Mouse (Mus musculus): ENCODE results near the gene Pear1. TPM values are rescaled to one million over a fixed set of nuclear protein-coding genes. Genes with fewer than 3 reads are reported as not detected.

Gene Pear1
- polyA plus RNA-seq, 1 experiment from 2014 or later = 17.0 TPM

DNA sequence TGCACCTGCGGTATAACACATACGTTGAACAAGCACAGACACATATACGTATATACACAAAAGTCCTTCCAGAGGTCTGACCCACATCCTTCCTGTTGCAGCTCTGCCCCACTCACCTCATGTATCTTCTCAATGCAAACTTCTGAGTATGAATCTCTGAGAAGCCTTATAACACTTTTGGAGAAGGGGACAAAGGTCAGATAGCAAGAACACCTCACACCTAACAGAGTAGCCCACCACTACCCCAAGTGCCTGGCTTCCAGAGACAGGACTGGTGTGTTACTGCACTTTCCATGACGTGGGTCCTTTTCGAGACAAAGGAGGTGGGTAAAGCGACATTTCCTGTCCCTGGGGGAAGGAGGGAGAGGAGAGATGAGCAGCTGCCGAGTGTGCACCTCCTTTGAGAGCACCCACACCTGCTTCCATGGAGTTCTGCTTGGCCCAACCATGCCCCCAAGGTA lies 22.6 kb upstream of the Pear1 start, which contains the start of gene Sh2d2a:
Sh2d2a (plus strand) TSS at position 106 of the 461 bp plus-strand sequence.
- no peak within 1 kb of the TSS for H3K4me2 ChIP-seq (ENCODE audit: low read length)
- ATAC-seq (ENCODE audit: insufficient number of reproducible peaks, insufficient read depth, low FRiP score, low read depth) = no peak
- WGBS = 61% methylated on average over 7 of the region's 7 CpGs

DNA sequence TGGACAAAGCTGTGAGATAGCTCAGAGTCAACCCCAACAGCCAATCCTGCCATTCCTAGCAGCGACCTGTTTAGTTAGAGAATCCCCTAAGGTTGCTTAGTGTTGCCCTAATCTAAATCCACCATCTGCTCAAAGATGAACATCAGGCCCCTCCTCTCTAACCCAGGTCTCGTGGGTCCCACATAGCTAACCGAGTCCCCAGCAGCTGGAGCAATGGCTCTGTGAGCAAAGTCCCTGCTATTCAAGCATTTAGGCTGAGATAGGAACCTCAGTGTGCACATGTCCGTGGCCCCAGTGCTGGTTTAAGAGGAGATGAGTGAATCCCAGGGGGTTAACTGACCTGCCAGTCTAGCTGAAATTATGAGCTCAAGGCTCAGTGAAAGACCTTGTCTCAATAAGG lies 22.1 kb upstream of the Pear1 start:
- no peak overlapping the region for H3K4me2 ChIP-seq (ENCODE audit: low read length)
- peaks cover 2 to 4% of the 10 kb centered on the region in 2 experiments; a peak in 1 of 4 replicates for H3K4me1 ChIP-seq (ENCODE audit: control insufficient read depth in 2 of 2, insufficient read depth in 2 of 2, low read length in 2 of 2)
- H3K27ac ChIP-seq (replicated peaks in 1 of 2; ENCODE audit: control insufficient read depth in 1 of 2, insufficient read depth in 1 of 2, low read depth in 2 of 2, low read length in 2 of 2) = no peak overlapping the region
- H3K9ac ChIP-seq (ENCODE audit: low read length) = no peak overlapping the region
- no peaks in the 10 kb centered on the region for H3K9me3 ChIP-seq (ENCODE audit: control insufficient read depth, low read length)
- H3K27me3 ChIP-seq (ENCODE audit: control insufficient read depth, insufficient read depth, low read length) = no peaks in the 10 kb centered on the region
- H3K4me3 ChIP-seq (ENCODE audit: control insufficient read depth in 1 of 2, insufficient read depth in 1 of 2, low read depth in 1 of 2, low read length in 2 of 2) = no peak overlapping the region
- no peaks in the 10 kb centered on the region for H3K36me3 ChIP-seq (ENCODE audit: control insufficient read depth, insufficient read depth, low read length)
- 63% methylated on average over 4 of the region's 4 CpGs for WGBS
- ATAC-seq (ENCODE audit: insufficient number of reproducible peaks, insufficient read depth, low FRiP score, low read depth) = no peak

More for the DNA sequence above, 22.6 kb upstream of the Pear1 start, which contains the start of gene Sh2d2a:
- Histone ChIP-seq H3K4me1 (ENCODE audit: control insufficient read depth in 2 of 2, insufficient read depth in 2 of 2, low read length in 2 of 2) (peaks cover 2 to 4% of the 10 kb centered on the region in 2 experiments; a peak in 1 of 4 replicates), H3K27me3 (ENCODE audit: control insufficient read depth, insufficient read depth, low read length) (no peaks in the 10 kb centered on the region), H3K9me3 (ENCODE audit: control insufficient read depth, low read length) (no peaks in the 10 kb centered on the region), H3K9ac (ENCODE audit: low read length) (no peak within 1 kb of the TSS), H3K36me3 (ENCODE audit: control insufficient read depth, insufficient read depth, low read length) (no peaks in the 10 kb centered on the region), H3K27ac (replicated peaks in 1 of 2; ENCODE audit: control insufficient read depth in 1 of 2, insufficient read depth in 1 of 2, low read depth in 2 of 2, low read length in 2 of 2) (no peak within 1 kb of the TSS), H3K4me3 (ENCODE audit: control insufficient read depth in 1 of 2, insufficient read depth in 1 of 2, low read depth in 1 of 2, low read length in 2 of 2) (no peak within 1 kb of the TSS)

- WGBS = 69% methylated on average over 4 of the region's 4 CpGs
- H3K9ac ChIP-seq (ENCODE audit: low read length) = no peak overlapping the region
Measured at GRCm38 (mm10) chr3:87844981-87845380, 20.9 kb upstream of the Pear1 start.

DNA sequence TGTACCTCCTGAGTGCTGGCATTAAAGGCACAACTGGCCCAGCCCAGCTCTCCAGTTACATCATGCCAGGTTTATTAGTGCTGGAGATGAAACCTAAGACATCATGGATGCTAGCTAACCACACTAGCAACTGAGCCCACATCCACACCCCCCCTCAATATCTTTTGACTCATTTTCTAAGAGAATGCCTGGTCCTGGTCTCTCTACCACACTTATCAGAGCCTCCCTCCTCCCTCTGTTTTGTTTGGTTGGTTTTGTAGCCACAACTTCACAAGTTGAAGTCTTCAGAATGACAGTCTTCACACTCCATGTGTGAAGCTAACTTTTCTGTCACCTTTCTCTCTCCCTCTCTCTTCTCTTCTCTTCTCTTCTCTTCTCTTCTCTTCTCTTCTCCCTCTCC lies 16.8 kb upstream of the Pear1 start:
- H3K27ac ChIP-seq (replicated peaks in 1 of 2; ENCODE audit: control insufficient read depth in 1 of 2, insufficient read depth in 1 of 2, low read depth in 2 of 2, low read length in 2 of 2) = no peak overlapping the region
- H3K9me3 ChIP-seq (ENCODE audit: control insufficient read depth, low read length) = no peaks in the 10 kb centered on the region
- no peaks in the 10 kb centered on the region for H3K4me1 ChIP-seq (ENCODE audit: control insufficient read depth in 2 of 2, insufficient read depth in 2 of 2, low read length in 2 of 2)

More at GRCm38 (mm10) chr3:87844981-87845380, 20.9 kb upstream of the Pear1 start:
- Histone ChIP-seq H3K27ac (replicated peaks in 1 of 2; ENCODE audit: control insufficient read depth in 1 of 2, insufficient read depth in 1 of 2, low read depth in 2 of 2, low read length in 2 of 2) (no peak overlapping the region), H3K4me3 (ENCODE audit: control insufficient read depth in 1 of 2, insufficient read depth in 1 of 2, low read depth in 1 of 2, low read length in 2 of 2) (no peak overlapping the region), H3K4me1 (ENCODE audit: control insufficient read depth in 2 of 2, insufficient read depth in 2 of 2, low read length in 2 of 2) (peaks cover 2 to 4% of the 10 kb centered on the region in 2 experiments; a peak in 1 of 4 replicates), H3K27me3 (ENCODE audit: control insufficient read depth, insufficient read depth, low read length) (no peaks in the 10 kb centered on the region), H3K36me3 (ENCODE audit: control insufficient read depth, insufficient read depth, low read length) (no peaks in the 10 kb centered on the region), H3K9me3 (ENCODE audit: control insufficient read depth, low read length) (no peaks in the 10 kb centered on the region), H3K4me2 (ENCODE audit: low read length) (no peak overlapping the region)
- no peak for ATAC-seq (ENCODE audit: insufficient number of reproducible peaks, insufficient read depth, low FRiP score, low read depth)

GRCm38 (mm10) chr3:87838622-87839021 lies 14.5 kb upstream of the Pear1 start:
- 3% methylated on average over 4 of the region's 4 CpGs for WGBS
- H3K27me3 ChIP-seq (ENCODE audit: control insufficient read depth, insufficient read depth, low read length) = peaks cover 3% of the 10 kb centered on the region; the same call in 1 of the 2 replicates
- no peaks in the 10 kb centered on the region for H3K9me3 ChIP-seq (ENCODE audit: control insufficient read depth, low read length)
- ATAC-seq (ENCODE audit: insufficient number of reproducible peaks, insufficient read depth, low FRiP score, low read depth) = no peak
- no peaks in the 10 kb centered on the region for H3K36me3 ChIP-seq (ENCODE audit: control insufficient read depth, insufficient read depth, low read length)
- no peak overlapping the region for H3K27ac ChIP-seq (replicated peaks in 1 of 2; ENCODE audit: control insufficient read depth in 1 of 2, insufficient read depth in 1 of 2, low read depth in 2 of 2, low read length in 2 of 2)
- no peaks in the 10 kb centered on the region for H3K4me1 ChIP-seq (ENCODE audit: control insufficient read depth in 2 of 2, insufficient read depth in 2 of 2, low read length in 2 of 2)
- H3K4me3 ChIP-seq (ENCODE audit: control insufficient read depth in 1 of 2, insufficient read depth in 1 of 2, low read depth in 1 of 2, low read length in 2 of 2) = no peak overlapping the region
- no peak overlapping the region for H3K9ac ChIP-seq (ENCODE audit: low read length)
- H3K4me2 ChIP-seq (ENCODE audit: low read length) = no peak overlapping the region

More for the DNA sequence above, 16.8 kb upstream of the Pear1 start:
- Histone ChIP-seq H3K9ac (ENCODE audit: low read length) (no peak overlapping the region), H3K4me3 (ENCODE audit: control insufficient read depth in 1 of 2, insufficient read depth in 1 of 2, low read depth in 1 of 2, low read length in 2 of 2) (no peak overlapping the region), H3K36me3 (ENCODE audit: control insufficient read depth, insufficient read depth, low read length) (no peaks in the 10 kb centered on the region), H3K4me2 (ENCODE audit: low read length) (no peak overlapping the region), H3K27me3 (ENCODE audit: control insufficient read depth, insufficient read depth, low read length) (peaks cover 3% of the 10 kb centered on the region; the same call in 1 of the 2 replicates)
- ATAC-seq (ENCODE audit: insufficient number of reproducible peaks, insufficient read depth, low FRiP score, low read depth) = no peak

DNA sequence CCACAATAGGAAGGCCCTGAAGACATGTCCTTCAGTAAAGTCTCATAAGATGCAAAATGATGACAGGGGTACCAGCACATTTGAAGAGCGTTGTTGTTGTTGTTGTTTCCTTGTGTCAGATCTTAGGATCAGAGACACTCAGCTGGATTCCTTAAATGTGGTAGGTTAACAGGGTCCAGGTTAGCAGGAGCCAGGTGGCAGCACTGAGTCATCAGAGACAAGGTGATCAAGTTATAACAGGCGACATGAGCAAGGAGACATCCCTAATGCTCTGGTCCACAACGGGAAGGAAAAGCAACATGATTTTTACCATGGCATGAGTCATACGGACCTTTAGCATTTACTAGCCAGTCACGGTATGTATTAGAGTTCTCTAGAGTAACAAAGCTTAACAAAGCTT lies 9.4 kb upstream of the Pear1 start:
- WGBS = 64% methylated on average over 5 of the region's 5 CpGs

DNA sequence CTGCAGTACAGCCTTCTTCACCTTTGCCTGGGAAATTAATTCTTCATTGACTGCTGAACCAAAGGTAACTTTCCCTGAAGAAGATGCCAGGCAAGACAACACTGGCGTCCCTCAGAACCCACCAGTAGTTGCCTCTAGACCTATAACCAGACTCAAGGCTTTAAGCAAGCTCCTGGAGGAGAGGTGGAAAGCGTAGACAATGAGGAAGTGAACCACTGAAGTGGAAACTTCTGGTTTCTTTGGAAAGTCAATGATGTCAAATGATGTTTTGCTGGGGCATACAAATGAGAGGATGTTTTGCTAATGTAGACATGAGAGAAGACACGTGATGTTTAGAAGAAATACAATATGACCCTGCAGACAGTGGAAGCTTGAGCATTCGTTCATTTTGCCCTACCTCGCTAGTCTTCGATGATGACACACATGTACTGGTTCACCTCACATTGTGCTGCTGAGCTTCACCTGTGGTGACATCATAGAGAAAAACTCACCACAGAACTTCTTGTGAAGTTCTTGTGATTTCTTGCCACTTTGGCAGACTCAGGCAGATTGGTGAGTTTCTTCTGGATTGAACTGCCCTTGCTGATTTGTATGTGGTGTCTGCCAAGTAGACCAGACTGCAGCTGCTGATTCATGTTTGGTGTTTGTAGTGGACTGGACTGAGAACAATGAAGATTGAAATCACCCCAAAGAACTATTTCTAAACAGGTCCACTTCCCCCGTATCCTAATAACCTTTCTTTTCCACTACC lies 8.2 kb upstream of the Pear1 start:
- no peak overlapping the region for H3K4me3 ChIP-seq (ENCODE audit: control insufficient read depth in 1 of 2, insufficient read depth in 1 of 2, low read depth in 1 of 2, low read length in 2 of 2)
- no peaks in the 10 kb centered on the region for H3K36me3 ChIP-seq (ENCODE audit: control insufficient read depth, insufficient read depth, low read length)
- H3K9me3 ChIP-seq (ENCODE audit: control insufficient read depth, low read length) = no peaks in the 10 kb centered on the region
- no peak overlapping the region for H3K27ac ChIP-seq (replicated peaks in 1 of 2; ENCODE audit: control insufficient read depth in 1 of 2, insufficient read depth in 1 of 2, low read depth in 2 of 2, low read length in 2 of 2)
- H3K27me3 ChIP-seq (ENCODE audit: control insufficient read depth, insufficient read depth, low read length) = no peaks in the 10 kb centered on the region
- no peak for ATAC-seq (ENCODE audit: insufficient number of reproducible peaks, insufficient read depth, low FRiP score, low read depth)
- WGBS = 74% methylated on average over 7 of the region's 7 CpGs
- no peak overlapping the region for H3K4me2 ChIP-seq (ENCODE audit: low read length)
- no peak overlapping the region for H3K9ac ChIP-seq (ENCODE audit: low read length)
- no peaks in the 10 kb centered on the region for H3K4me1 ChIP-seq (ENCODE audit: control insufficient read depth in 2 of 2, insufficient read depth in 2 of 2, low read length in 2 of 2)

More for the DNA sequence above, 9.4 kb upstream of the Pear1 start:
- Histone ChIP-seq H3K27me3 (ENCODE audit: control insufficient read depth, insufficient read depth, low read length) (no peaks in the 10 kb centered on the region), H3K4me3 (ENCODE audit: control insufficient read depth in 1 of 2, insufficient read depth in 1 of 2, low read depth in 1 of 2, low read length in 2 of 2) (no peak overlapping the region), H3K9ac (ENCODE audit: low read length) (no peak overlapping the region), H3K4me1 (ENCODE audit: control insufficient read depth in 2 of 2, insufficient read depth in 2 of 2, low read length in 2 of 2) (no peaks in the 10 kb centered on the region), H3K27ac (replicated peaks in 1 of 2; ENCODE audit: control insufficient read depth in 1 of 2, insufficient read depth in 1 of 2, low read depth in 2 of 2, low read length in 2 of 2) (no peak overlapping the region), H3K4me2 (ENCODE audit: low read length) (no peak overlapping the region), H3K36me3 (ENCODE audit: control insufficient read depth, insufficient read depth, low read length) (no peaks in the 10 kb centered on the region), H3K9me3 (ENCODE audit: control insufficient read depth, low read length) (no peaks in the 10 kb centered on the region)
- ATAC-seq (ENCODE audit: insufficient number of reproducible peaks, insufficient read depth, low FRiP score, low read depth) = no peak

All from heart, embryonic 14.5 days (tissue).